Mouse (Mus musculus) adrenal gland, postnatal 0 days (tissue): ENCODE data around the gene Slx1b. TPM values are rescaled to one million over a fixed set of nuclear protein-coding genes. Genes with fewer than 3 reads are reported as not detected.

Experiments
- polyA plus RNA-seq: library from polyadenylated mRNA; unstranded; fragments of >200 nt; fragmentation: Nextera tagmentation; extraction: Ambion mirVana; gene quantifications from 2 replicates; pipeline ENCODE4 v1.2.1, GENCODE M21; 2015

Gene Slx1b
- 7.1 and 8.3 TPM in 2 replicates for polyA plus RNA-seq

GRCm38 (mm10) chr7:126695631-126696207 is at the start of gene Slx1b:
Gene Slx1b (minus strand): TSS chr7:126695784.

GRCm38 (mm10) chr7:126707442-126708174 is 12.0 kb upstream of the Slx1b start, which contains the start of gene Coro1a:
Gene Coro1a (minus strand): TSS chr7:126707787.

GRCm38 (mm10) chr7:126695210-126695611 is 373 bp downstream of the Slx1b start, which contains the start of gene Bola2:
Gene Bola2 (plus strand): TSS chr7:126695401.

GRCm38 (mm10) chr7:126676207-126676606 is 19.4 kb downstream of the Slx1b start, which contains the start of gene Sult1a1:
Gene Sult1a1 (minus strand): TSS chr7:126676432.

DNA sequence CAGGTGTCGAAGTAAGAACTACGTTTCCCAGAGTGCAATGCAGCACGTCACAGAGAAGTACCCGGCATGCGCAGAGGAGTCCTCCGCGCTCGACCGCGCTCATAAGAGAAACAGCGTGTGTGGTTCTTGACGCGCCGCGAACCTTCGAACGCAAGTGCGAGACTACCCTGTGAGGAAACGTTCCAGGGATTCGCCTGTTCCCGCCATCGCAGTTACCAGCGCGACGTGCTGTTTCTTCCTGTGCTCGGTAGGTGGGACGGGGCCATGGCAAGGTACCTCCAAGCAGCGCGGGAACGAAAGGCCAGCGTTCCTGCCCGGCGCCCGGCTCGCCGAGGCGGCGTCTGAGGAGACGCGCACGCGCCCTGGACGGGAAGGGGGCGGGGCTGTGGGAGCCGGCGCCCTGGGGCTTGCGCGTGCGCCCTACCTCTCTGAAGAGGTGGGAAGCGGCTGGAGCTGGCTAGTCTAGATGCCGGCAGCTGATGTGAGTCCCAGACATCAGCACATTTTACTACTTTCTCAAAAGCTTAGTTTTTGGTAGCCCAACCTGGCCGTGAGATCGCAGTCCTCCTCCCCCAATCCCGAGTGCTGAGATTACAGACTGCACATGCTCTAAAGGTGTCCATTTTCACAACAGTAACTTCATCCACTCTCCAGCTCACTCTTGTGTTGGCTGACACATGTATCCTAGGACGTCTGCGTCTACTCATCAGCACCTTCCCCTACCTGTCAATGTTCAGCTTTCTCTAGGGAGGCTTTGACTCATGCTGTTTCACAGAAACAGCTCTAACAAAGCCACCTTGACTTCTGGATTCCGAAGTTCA is 46.1 kb downstream of the Slx1b start, which contains the start of gene Sgf29:
Gene Sgf29 (plus strand): TSS at position 79 of the 821 bp plus-strand sequence.

Other genes starting within 250 kb of the Slx1b start
- gene Atp2a1, start 232.7 kb downstream of the Slx1b start, polyA plus RNA-seq, result 2.9 and 14.1 TPM in 2 replicates
- gene Sh2b1, start 220.4 kb downstream of the Slx1b start, polyA plus RNA-seq, result 29.9 and 34.6 TPM in 2 replicates
- 52.7 and 111 TPM in 2 replicates for gene Tufm, start 208.4 kb downstream of the Slx1b start, polyA plus RNA-seq
- 31.8 and 38.3 TPM in 2 replicates for gene Atxn2l, start 192.3 kb downstream of the Slx1b start, polyA plus RNA-seq
- 124 and 159 TPM in 2 replicates for gene Eif3c, start 129.4 kb downstream of the Slx1b start, polyA plus RNA-seq
- gene Apobr, start 110.8 kb downstream of the Slx1b start, polyA plus RNA-seq, result 0.87 and 1.9 TPM in 2 replicates
- gene Cln3, start 110.0 kb downstream of the Slx1b start, polyA plus RNA-seq, result 18.2 and 21.2 TPM in 2 replicates
- not detected in 2 replicates for gene Il27, start 100.8 kb downstream of the Slx1b start, polyA plus RNA-seq
- gene Nupr1, start 64.9 kb downstream of the Slx1b start, polyA plus RNA-seq, result 25.1 and 37.7 TPM in 2 replicates
- 21.8 and 29.0 TPM in 2 replicates for gene Sgf29, start 46.5 kb downstream of the Slx1b start, polyA plus RNA-seq
- gene Sult1a1, start 19.4 kb downstream of the Slx1b start, polyA plus RNA-seq, result 41.3 and 56.5 TPM in 2 replicates
- 164 and 213 TPM in 2 replicates for gene Bola2, start 383 bp downstream of the Slx1b start, polyA plus RNA-seq
- 30.5 and 42.8 TPM in 2 replicates for gene Coro1a, start 12.0 kb upstream of the Slx1b start, polyA plus RNA-seq
- 85.9 and 91.2 TPM in 2 replicates for gene Mapk3, start 63.8 kb upstream of the Slx1b start, polyA plus RNA-seq
- 1.4 and 2.6 TPM in 2 replicates for gene Gdpd3, start 70.5 kb upstream of the Slx1b start, polyA plus RNA-seq
- 268 and 297 TPM in 2 replicates for gene Ypel3, start 81.2 kb upstream of the Slx1b start, polyA plus RNA-seq
- 0.07 and 0.25 TPM in 2 replicates for gene Tbx6, start 85.7 kb upstream of the Slx1b start, polyA plus RNA-seq
- gene Ppp4c, start 96.7 kb upstream of the Slx1b start, polyA plus RNA-seq, result 149 and 172 TPM in 2 replicates
- 3.6 and 8.0 TPM in 2 replicates for gene Fam57b, start 101.9 kb upstream of the Slx1b start, polyA plus RNA-seq
- not detected in 2 replicates for gene 4930451I11Rik, start 135.9 kb upstream of the Slx1b start, polyA plus RNA-seq
- gene Doc2a, start 151.6 kb upstream of the Slx1b start, polyA plus RNA-seq, result 1.7 and 6.6 TPM in 2 replicates
- 7.6 and 11.4 TPM in 2 replicates for gene Hirip3, start 166.2 kb upstream of the Slx1b start, polyA plus RNA-seq
- 49.7 and 55.2 TPM in 2 replicates for gene Ino80e, start 166.6 kb upstream of the Slx1b start, polyA plus RNA-seq
- 17.9 and 23.1 TPM in 2 replicates for gene Taok2, start 188.9 kb upstream of the Slx1b start, polyA plus RNA-seq
- 50.5 and 58.1 TPM in 2 replicates for gene Tmem219, start 227.1 kb upstream of the Slx1b start, polyA plus RNA-seq
- 21.4 and 26.4 TPM in 2 replicates for gene Kctd13, start 233.1 kb upstream of the Slx1b start, polyA plus RNA-seq